Mouse (Mus musculus) erythroblast, embryonic 14.5 days (primary cell): ENCODE measurements around the gene Tectb.

Source experiments
- GATA1 ChIP-seq: IDR thresholded peaks from 2 replicates; pipeline ENCODE4 v1.6.1; 2012; ENCODE audit warnings: low read length, inconsistent platforms, mixed read lengths
- TAL1 ChIP-seq: IDR thresholded peaks from 3 replicates; pipeline ENCODE4 v1.6.1; 2012; ENCODE audit warnings: low read length, inconsistent platforms, mixed read lengths

- TF ChIP-seq TAL1, result no peak
- TF ChIP-seq GATA1, result no peak
Observed at GRCm38 (mm10) chr19:55180433-55180832, at the start of gene Tectb.
